Mouse (Mus musculus) liver, embryonic 15.5 days (tissue): ENCODE measurements around the gene Astn1. TPM values are rescaled to one million over a fixed set of nuclear protein-coding genes. Genes with fewer than 3 reads are reported as not detected.

Experiments used
- ATAC-seq: fragments of 200-750 bp; cut with Nextera tagmentation; 2 replicates; pipeline ENCODE4 v1.8.0; 2017; ENCODE audit warnings: moderate number of reproducible peaks, mild to moderate bottlenecking, moderate library complexity; ENCODE audit not compliant: insufficient read depth
- H3K27ac ChIP-seq: fragments of 300-500 bp; sonication (generic); replicated peaks from 2 replicates; pipeline ENCODE4 v1.5.1; 2015; ENCODE audit warnings: mild to moderate bottlenecking, inconsistent platforms
- H3K27me3 ChIP-seq: fragments of 300-500 bp; sonication (generic); 2 replicates; pipeline ENCODE4 v1.6.1; 2015; ENCODE audit warnings: mild to moderate bottlenecking, inconsistent platforms
- H3K36me3 ChIP-seq: fragments of 300-500 bp; sonication (generic); replicated peaks from 2 replicates; pipeline ENCODE4 v1.6.1; 2015; ENCODE audit warnings: moderate library complexity, mild to moderate bottlenecking, inconsistent platforms
- H3K4me1 ChIP-seq: fragments of 300-500 bp; sonication (generic); replicated peaks from 2 replicates; pipeline ENCODE4 v1.6.1; 2015; ENCODE audit warnings: inconsistent platforms
- H3K4me2 ChIP-seq: fragments of 300-500 bp; sonication (generic); 2 replicates; pipeline ENCODE4 v1.6.1; 2015; ENCODE audit warnings: moderate library complexity, mild to moderate bottlenecking, inconsistent platforms
- H3K4me3 ChIP-seq: fragments of 300-500 bp; sonication (generic); replicated peaks from 2 replicates; pipeline ENCODE4 v1.5.1; 2015; ENCODE audit warnings: mild to moderate bottlenecking, inconsistent platforms
- H3K9ac ChIP-seq: fragments of 300-500 bp; sonication (generic); 2 replicates; pipeline ENCODE4 v1.6.1; 2015; ENCODE audit warnings: moderate library complexity, mild to moderate bottlenecking, inconsistent platforms
- H3K9me3 ChIP-seq: fragments of 300-500 bp; sonication (generic); replicated peaks from 2 replicates; pipeline ENCODE4 v1.6.1; 2016; ENCODE audit warnings: inconsistent platforms
- WGBS: fragments of 180-500 bp; shearing (Covaris S2); methylation state at CpG from one replicate; pipeline ENCODE4 v1.1.7; 2015; ENCODE audit warnings: mixed read lengths; ENCODE audit not compliant: insufficient replicate concordance; 5-methylcytosine and 5-hydroxymethylcytosine counted together
- polyA plus RNA-seq: library from polyadenylated mRNA; unstranded; fragments of >200 nt; fragmentation: Nextera tagmentation; extraction: Ambion mirVana; gene quantifications from 2 replicates; pipeline ENCODE4 v1.2.1, GENCODE M21; 2015

Astn1 gene
- polyA plus RNA-seq, 1 experiment from 2014 or later, result 0.07 TPM

DNA sequence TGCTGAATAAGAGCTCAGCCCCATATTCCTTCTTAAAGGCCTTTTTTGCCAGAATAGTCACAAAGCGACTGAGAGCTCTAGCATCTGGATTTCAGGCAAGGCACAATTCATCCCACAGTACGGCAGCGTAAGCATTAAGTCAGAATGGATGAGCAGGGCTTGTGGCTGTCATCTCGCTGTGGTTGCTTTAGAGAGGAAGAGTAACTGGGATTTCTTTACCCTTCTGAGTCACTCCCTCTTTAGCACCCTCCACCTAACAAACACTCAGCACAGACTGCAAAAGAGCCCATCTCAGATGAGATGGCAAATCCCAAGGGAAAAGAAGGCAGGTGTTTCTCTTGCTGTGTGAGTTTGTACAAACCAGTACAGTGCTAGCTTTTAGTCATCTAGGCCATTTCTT, 183.0 kb downstream of the Astn1 start:
- no peak overlapping the region for H3K4me2 ChIP-seq
- no peaks in the 10 kb centered on the region for H3K4me1 ChIP-seq
- no peak overlapping the region for H3K9ac ChIP-seq
- H3K27ac ChIP-seq, result no peak overlapping the region
- H3K27me3 ChIP-seq, result no peaks in the 10 kb centered on the region
- 66% methylated on average over 4 of the region's 4 CpGs for WGBS
- H3K36me3 ChIP-seq, result no peaks in the 10 kb centered on the region
- no peak overlapping the region for H3K4me3 ChIP-seq
- H3K9me3 ChIP-seq, result no peaks in the 10 kb centered on the region
- no peak for ATAC-seq

DNA sequence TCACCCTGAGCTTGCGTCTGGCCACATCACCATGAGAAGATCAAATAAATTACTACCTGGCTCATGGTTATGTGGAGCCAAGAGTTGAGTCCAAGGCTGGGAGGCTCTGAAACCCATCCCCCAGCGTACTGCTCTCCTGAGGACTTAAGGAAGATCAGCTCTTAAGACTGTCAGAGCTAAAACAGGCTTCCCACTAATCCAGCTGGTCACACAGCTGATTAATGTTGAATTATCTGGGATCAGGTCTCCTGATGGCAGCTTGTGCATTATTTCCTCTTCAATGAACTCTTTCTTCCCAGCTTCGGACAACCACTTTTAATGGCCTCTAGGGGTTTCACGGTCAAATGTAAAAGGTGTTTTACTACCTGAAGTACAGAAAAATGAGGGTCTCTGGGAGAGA, 184.4 kb downstream of the Astn1 start:
- H3K4me1 ChIP-seq, result no peaks in the 10 kb centered on the region
- H3K9ac ChIP-seq, result no peak overlapping the region
- H3K36me3 ChIP-seq, result no peaks in the 10 kb centered on the region
- ATAC-seq, result no peak
- 59% methylated on average over 4 of the region's 4 CpGs for WGBS
- H3K9me3 ChIP-seq, result no peaks in the 10 kb centered on the region
- no peak overlapping the region for H3K27ac ChIP-seq
- H3K4me3 ChIP-seq, result no peak overlapping the region
- no peak overlapping the region for H3K4me2 ChIP-seq
- H3K27me3 ChIP-seq, result no peaks in the 10 kb centered on the region

DNA sequence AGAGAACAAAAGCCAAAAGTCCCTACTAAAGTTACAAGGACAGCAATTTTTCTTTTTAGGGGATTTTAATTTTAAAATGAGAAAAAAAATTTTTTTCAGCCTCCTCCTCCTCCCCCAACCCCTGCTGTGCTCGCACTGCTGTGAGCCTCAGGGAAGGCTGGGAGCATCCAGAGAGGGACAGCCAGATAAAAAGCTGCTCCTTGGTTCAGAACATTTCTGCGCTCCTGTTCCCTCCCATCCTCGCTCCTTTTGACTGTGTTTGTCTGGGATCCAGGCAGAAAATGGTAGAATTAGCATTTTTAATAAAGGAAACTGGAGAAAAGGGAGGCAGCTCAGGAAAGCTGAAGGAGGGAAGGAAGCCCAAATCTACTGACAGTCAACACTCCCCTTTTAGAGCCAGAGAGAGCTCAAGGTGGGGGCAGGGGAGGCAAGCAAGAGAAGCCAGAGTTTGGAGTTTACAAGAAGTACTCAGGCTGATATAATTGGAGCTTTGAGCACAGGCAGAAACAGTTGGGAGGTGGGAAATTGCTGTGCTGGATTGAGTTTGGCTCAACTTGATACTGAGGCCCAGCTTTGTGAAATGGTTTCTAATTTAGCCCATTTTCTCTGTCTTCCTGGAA, 185.6 kb downstream of the Astn1 start:
- ATAC-seq, result no peak
- no peak overlapping the region for H3K9ac ChIP-seq
- WGBS, result 26% methylated on average over 3 of the region's 3 CpGs
- no peaks in the 10 kb centered on the region for H3K36me3 ChIP-seq
- no peak overlapping the region for H3K4me3 ChIP-seq
- no peaks in the 10 kb centered on the region for H3K9me3 ChIP-seq
- H3K27me3 ChIP-seq, result no peaks in the 10 kb centered on the region
- H3K4me2 ChIP-seq, result no peak overlapping the region
- H3K4me1 ChIP-seq, result no peaks in the 10 kb centered on the region
- no peak overlapping the region for H3K27ac ChIP-seq

DNA sequence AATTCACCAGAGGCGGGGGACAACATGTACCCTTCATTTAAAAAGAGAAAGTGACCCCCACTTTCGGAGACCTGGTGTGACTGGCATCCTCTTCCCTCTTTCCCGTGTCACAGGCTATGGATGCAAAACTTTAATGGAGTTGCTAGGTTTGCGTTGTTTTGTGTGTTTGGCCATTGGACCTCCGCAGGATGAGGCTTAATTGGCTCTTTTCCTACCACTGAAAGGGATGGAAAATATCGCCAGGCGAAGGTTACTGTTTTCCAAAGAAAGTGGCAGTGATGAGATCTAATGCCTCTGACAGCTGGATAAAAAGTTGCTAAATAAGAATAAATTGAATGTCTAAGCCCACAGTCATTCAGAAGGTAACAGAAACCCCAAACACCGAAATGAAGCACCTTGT, 186.2 kb downstream of the Astn1 start:
- no peaks in the 10 kb centered on the region for H3K4me1 ChIP-seq
- H3K4me3 ChIP-seq, result no peak overlapping the region
- no peak overlapping the region for H3K9ac ChIP-seq
- WGBS, result 54% methylated on average over 8 of the region's 8 CpGs
- no peak overlapping the region for H3K27ac ChIP-seq
- no peaks in the 10 kb centered on the region for H3K36me3 ChIP-seq
- H3K27me3 ChIP-seq, result no peaks in the 10 kb centered on the region
- no peaks in the 10 kb centered on the region for H3K9me3 ChIP-seq
- ATAC-seq, result no peak
- H3K4me2 ChIP-seq, result no peak overlapping the region

DNA sequence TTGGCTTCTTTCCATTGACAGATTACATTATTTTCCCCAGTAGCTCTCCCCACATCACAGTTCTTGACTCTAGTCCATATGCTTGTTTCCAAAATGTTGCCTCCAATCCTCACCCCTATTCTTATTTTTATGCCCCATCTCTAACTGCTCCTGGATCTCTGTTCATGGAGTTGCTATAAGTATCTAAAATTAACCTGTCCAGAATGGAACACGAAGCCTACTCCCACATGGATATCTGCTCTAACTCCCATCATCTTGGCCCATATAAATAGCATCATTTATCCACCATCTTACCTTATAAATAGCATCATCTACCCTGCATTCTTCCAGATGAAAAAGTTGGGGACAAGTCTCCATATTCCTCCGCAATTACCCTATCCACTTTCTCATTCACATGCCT, 187.5 kb downstream of the Astn1 start:
- no peaks in the 10 kb centered on the region for H3K36me3 ChIP-seq
- ATAC-seq, result no peak
- H3K4me2 ChIP-seq, result no peak overlapping the region
- no peaks in the 10 kb centered on the region for H3K9me3 ChIP-seq
- H3K9ac ChIP-seq, result no peak overlapping the region
- H3K4me3 ChIP-seq, result no peak overlapping the region
- H3K27me3 ChIP-seq, result no peaks in the 10 kb centered on the region
- H3K27ac ChIP-seq, result no peak overlapping the region
- no peaks in the 10 kb centered on the region for H3K4me1 ChIP-seq
- whole genome bisulfite sequencing, result 42% methylated on average over 2 of the region's 2 CpGs

DNA sequence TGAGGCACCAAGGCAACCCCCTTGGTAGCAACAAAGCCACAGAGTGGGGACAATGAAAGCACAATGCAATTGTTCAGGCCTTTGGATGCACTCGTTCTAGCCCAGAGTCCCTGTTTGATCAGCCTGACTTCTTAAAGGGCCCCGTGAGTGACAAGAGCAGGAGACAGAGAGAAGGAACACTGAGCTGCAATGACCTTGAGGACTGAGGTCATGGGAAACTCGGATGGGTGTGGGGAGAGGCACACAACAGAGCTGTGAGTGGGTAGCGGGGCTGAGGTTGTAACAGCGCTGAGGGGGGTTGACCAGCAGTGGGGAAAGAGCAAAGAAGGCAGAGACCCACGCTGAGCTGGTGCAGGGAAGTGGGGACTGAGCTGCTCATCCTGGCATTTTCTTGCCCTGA, 189.9 kb downstream of the Astn1 start:
- no peak for ATAC-seq
- no peaks in the 10 kb centered on the region for H3K9me3 ChIP-seq
- no peak overlapping the region for H3K4me3 ChIP-seq
- H3K36me3 ChIP-seq, result no peaks in the 10 kb centered on the region
- H3K27ac ChIP-seq, result no peak overlapping the region
- 48% methylated on average over 6 of the region's 6 CpGs for WGBS
- no peak overlapping the region for H3K4me2 ChIP-seq
- H3K27me3 ChIP-seq, result no peaks in the 10 kb centered on the region
- H3K9ac ChIP-seq, result no peak overlapping the region
- no peaks in the 10 kb centered on the region for H3K4me1 ChIP-seq

DNA sequence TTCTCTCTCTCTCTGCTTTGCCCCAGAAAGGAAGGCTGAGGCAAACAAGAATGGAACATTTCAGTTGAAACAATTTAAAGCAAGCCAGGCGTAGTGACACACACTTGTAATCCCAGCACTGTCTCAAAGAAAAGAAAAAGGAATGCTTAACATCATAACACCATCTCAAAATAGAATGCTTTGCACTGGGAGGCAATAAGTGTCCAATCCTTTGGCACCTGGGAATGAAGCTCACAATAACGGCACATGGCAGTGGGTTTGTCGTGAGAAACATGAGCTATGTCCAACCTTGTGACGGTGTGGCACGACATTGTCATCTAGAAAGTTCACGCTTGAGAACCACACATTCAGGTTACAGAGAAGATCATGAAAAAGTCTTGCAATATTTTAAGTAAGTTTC, 191.3 kb downstream of the Astn1 start:
- Histone ChIP-seq H3K4me2 (no peak overlapping the region), H3K36me3 (no peaks in the 10 kb centered on the region), H3K4me1 (no peaks in the 10 kb centered on the region), H3K9me3 (no peaks in the 10 kb centered on the region), H3K4me3 (no peak overlapping the region), H3K27me3 (no peaks in the 10 kb centered on the region), H3K9ac (no peak overlapping the region), H3K27ac (no peak overlapping the region)
- WGBS, result 81% methylated on average over 6 of the region's 6 CpGs
- no peak for ATAC-seq

DNA sequence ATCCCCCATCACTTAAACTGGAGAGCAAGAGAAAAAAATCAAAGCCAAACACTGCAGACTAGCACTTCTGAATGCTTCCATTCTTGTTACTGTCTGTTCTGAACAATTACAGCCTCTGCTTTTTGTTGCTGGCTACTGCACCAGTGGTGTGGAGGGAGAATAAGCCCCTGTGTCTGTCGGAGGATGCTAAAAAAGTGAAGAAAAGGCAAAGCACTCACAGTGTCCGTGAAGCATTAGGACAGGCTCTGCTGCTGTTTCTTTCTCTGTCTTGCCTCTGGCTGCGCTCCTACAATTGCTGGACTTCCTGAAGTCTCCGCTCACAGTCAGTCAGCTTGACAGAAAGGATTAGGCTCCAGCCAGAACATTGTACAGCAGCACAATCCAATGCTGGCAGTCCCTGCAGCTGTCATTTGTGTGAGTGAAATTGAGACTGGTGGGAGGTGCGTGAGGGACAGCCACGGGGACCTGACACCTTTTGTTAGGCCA, 192.0 kb downstream of the Astn1 start:
- Histone ChIP-seq H3K4me3 (no peak overlapping the region), H3K9me3 (no peaks in the 10 kb centered on the region), H3K27me3 (no peaks in the 10 kb centered on the region), H3K9ac (no peak overlapping the region), H3K36me3 (no peaks in the 10 kb centered on the region), H3K27ac (no peak overlapping the region), H3K4me2 (no peak overlapping the region), H3K4me1 (no peaks in the 10 kb centered on the region)
- WGBS, result 29% methylated on average over 6 of the region's 6 CpGs
- no peak for ATAC-seq

DNA sequence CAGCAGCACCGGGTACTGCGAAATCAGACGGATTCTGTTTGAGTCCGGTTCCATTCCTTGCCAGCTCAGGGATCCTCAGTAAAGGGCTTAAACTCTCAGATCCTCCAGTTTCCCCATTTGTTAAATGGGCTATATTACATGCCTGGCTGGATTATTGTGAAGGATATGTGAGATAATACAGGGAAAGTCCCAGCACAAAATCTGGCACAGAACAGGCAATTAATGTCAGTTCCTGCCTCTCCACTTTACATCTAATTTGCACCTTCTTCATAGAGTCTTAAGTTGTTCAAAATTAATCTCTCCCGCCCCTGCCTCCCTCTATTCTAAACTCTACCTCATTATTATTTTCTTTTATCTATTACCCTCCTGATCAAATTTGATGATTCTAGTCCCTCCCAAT, 211.1 kb downstream of the Astn1 start:
- no peaks in the 10 kb centered on the region for H3K36me3 ChIP-seq
- 82% methylated on average over 5 of the region's 5 CpGs for WGBS
- H3K4me3 ChIP-seq, result no peak overlapping the region
- H3K4me2 ChIP-seq, result no peak overlapping the region
- no peaks in the 10 kb centered on the region for H3K4me1 ChIP-seq
- no peaks in the 10 kb centered on the region for H3K9me3 ChIP-seq
- no peak overlapping the region for H3K27ac ChIP-seq
- no peak for ATAC-seq
- H3K9ac ChIP-seq, result no peak overlapping the region
- H3K27me3 ChIP-seq, result no peaks in the 10 kb centered on the region

DNA sequence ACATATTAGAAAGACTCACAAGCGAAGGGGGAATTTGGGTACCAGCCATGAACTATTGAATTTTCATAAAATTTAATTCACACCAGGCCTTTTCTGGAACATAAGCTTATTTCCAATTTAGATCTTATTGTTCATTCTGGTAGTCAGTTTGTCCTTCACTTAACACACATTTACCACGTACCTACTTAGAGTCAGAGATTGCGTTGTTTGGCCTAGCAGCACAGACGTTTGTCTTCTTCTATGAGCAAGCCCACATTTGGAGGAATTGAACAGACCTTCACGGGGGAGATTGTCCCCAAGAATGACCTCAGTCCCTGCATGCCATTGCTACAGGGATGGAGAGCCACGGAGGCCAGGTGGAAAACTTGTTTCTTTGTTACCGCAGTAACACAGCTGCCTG, 211.5 kb downstream of the Astn1 start:
- WGBS, result 71% methylated on average over 7 of the region's 7 CpGs

DNA sequence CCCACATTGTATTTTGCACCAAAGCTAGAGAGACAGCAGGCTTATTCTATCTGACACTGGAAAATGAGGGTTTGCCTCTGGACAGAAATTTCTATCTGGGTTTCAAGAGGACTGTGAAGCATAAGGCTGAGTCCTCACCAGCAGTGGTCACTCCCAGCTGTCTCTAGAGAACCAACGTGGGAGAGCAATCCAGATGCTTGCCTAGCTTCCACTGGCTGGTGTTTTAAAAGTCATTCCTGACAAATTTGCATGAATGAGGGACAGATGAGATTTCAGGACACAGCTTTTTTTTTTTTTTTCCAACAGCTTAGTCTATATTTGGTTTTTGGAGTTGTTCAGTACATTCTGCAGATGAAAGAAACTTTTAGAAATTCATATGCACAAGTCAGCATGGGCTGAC, 213.9 kb downstream of the Astn1 start:
- Histone ChIP-seq H3K27me3 (no peaks in the 10 kb centered on the region), H3K4me2 (no peak overlapping the region), H3K4me1 (no peaks in the 10 kb centered on the region), H3K4me3 (no peak overlapping the region), H3K36me3 (no peaks in the 10 kb centered on the region), H3K27ac (no peak overlapping the region), H3K9ac (no peak overlapping the region), H3K9me3 (no peaks in the 10 kb centered on the region)
- WGBS, result 8% methylated on average over 1 of the region's 1 CpGs
- no peak for ATAC-seq

More for the DNA sequence above, 211.5 kb downstream of the Astn1 start:
- Histone ChIP-seq H3K27me3 (no peaks in the 10 kb centered on the region), H3K27ac (no peak overlapping the region), H3K4me3 (no peak overlapping the region), H3K36me3 (no peaks in the 10 kb centered on the region), H3K9me3 (no peaks in the 10 kb centered on the region), H3K9ac (no peak overlapping the region), H3K4me1 (no peaks in the 10 kb centered on the region), H3K4me2 (no peak overlapping the region)
- ATAC-seq, result no peak

DNA sequence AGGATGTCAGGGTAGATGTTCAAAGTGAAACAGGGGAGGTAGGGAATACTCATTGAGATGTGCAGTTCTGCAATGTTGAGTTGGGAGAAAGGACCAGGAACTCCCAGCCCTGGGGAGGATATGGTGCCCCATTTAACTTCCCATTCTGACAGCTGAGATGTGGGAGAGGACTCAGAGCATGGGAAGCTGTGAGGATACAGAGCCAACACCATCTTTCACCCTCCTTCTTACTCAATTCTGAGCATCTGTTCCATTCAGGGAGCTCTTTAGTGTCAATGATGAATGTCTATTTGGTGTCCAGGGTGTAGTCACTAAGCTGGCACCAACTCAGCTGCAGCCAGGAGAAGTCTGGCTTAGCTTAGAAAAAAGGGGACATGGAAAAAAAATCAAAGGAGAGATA, 219.7 kb downstream of the Astn1 start:
- Histone ChIP-seq H3K27ac (no peak overlapping the region), H3K4me1 (no peaks in the 10 kb centered on the region), H3K27me3 (no peaks in the 10 kb centered on the region), H3K4me2 (no peak overlapping the region), H3K9ac (no peak overlapping the region), H3K36me3 (no peaks in the 10 kb centered on the region), H3K4me3 (no peak overlapping the region), H3K9me3 (no peaks in the 10 kb centered on the region)
- no peak for ATAC-seq
